Mouse (Mus musculus) thymus, adult 2 months (tissue): ENCODE results near the gene Rasgrp2. TPM values are rescaled to one million over a fixed set of nuclear protein-coding genes. Genes with fewer than 3 reads are reported as not detected.

ENCODE experiments used
- DNase-seq: peaks from one replicate; pipeline ENCODE4 v3.0.0; 2021
- H3K27ac ChIP-seq: fragments of 200-500 bp; 2 replicates; pipeline ENCODE4 v1.5.1; 2012; ENCODE audit warnings: low read length, control low read depth; ENCODE audit not compliant: control insufficient read depth, insufficient read depth
- H3K27me3 ChIP-seq: fragments of 200-500 bp; 2 replicates; pipeline ENCODE4 v1.6.1; 2012; ENCODE audit warnings: mild to moderate bottlenecking, low read length, moderate library complexity, mixed read lengths; ENCODE audit not compliant: control insufficient read depth, insufficient read depth
- H3K36me3 ChIP-seq: fragments of 200-500 bp; 2 replicates; pipeline ENCODE4 v1.6.1; 2012; ENCODE audit warnings: mild to moderate bottlenecking, low read length, moderate library complexity; ENCODE audit not compliant: control insufficient read depth, insufficient read depth
- H3K4me1 ChIP-seq: fragments of 200-500 bp; replicated peaks from 2 replicates; pipeline ENCODE4 v1.6.1; 2012; ENCODE audit warnings: low read length; ENCODE audit not compliant: control insufficient read depth, insufficient read depth
- H3K4me3 ChIP-seq: fragments of 200-500 bp; 2 replicates; pipeline ENCODE4 v1.5.1; 2012; ENCODE audit warnings: mild to moderate bottlenecking, low read length, control low read depth, moderate library complexity; ENCODE audit not compliant: control insufficient read depth, insufficient read depth
- CTCF ChIP-seq: fragments of 200-500 bp; IDR thresholded peaks from 2 replicates; pipeline ENCODE4 v1.5.1; 2012; ENCODE audit warnings: mild to moderate bottlenecking, control low read depth, low read length, moderate library complexity, borderline replicate concordance; ENCODE audit not compliant: control insufficient read depth, poor library complexity, insufficient read depth; ENCODE audit errors: extremely low read depth
- POLR2A ChIP-seq: fragments of 200-500 bp; IDR thresholded peaks from 2 replicates; pipeline ENCODE4 v1.6.1; 2012; ENCODE audit warnings: mild to moderate bottlenecking, low read length, control low read depth, moderate library complexity; ENCODE audit not compliant: control insufficient read depth, poor library complexity, insufficient read depth; ENCODE audit errors: extremely low read depth
- WGBS: fragments of 180-500 bp; shearing (Covaris S2); methylation state at CpG from one replicate; pipeline ENCODE4 v1.1.7; 2018; 5-methylcytosine and 5-hydroxymethylcytosine counted together
- polyA plus RNA-seq: library from polyadenylated mRNA; depleted of rRNA; stranded (reverse); fragments of >200 nt; gene quantifications from 2 replicates; pipeline ENCODE4 v1.2.3, GENCODE M21; 2012

The Rasgrp2 gene
- polyA plus RNA-seq, 1 experiment = 561 TPM

- Histone ChIP-seq H3K36me3 (no peaks in the 10 kb centered on the region), H3K4me3 (no peak overlapping the region), H3K27ac (no peak overlapping the region), H3K27me3 (no peaks in the 10 kb centered on the region; the same call in 1 of the 2 replicates), H3K4me1 (peaks cover 5% of the 10 kb centered on the region; the same call in 1 of the 2 replicates)
- DNase-seq = no peak
- TF ChIP-seq CTCF (no peak), POLR2A (no peak)
- WGBS = 59% methylated on average over 19 of the region's 19 CpGs
These were observed 21.5 kb downstream of the Rasgrp2 start for GRCm38 (mm10) chr19:6420481-6421210.

- Histone ChIP-seq H3K4me1 (peaks cover 5% of the 10 kb centered on the region; the same call in 1 of the 2 replicates), H3K27ac (no peak overlapping the region), H3K36me3 (no peaks in the 10 kb centered on the region), H3K27me3 (no peaks in the 10 kb centered on the region; the same call in 1 of the 2 replicates), H3K4me3 (no peak overlapping the region)
- TF ChIP-seq CTCF (no peak), POLR2A (no peak)
- no peak for DNase-seq
- WGBS = 84% methylated on average over 9 of the region's 9 CpGs
These were observed 22.1 kb downstream of the Rasgrp2 start for GRCm38 (mm10) chr19:6421211-6421590.

GRCm38 (mm10) chr19:6422014-6422413 is 22.9 kb downstream of the Rasgrp2 start:
- 87% methylated on average over 7 of the region's 7 CpGs for WGBS
- Histone ChIP-seq H3K4me3 (no peak overlapping the region), H3K27me3 (peaks cover 4% of the 10 kb centered on the region; the same call in 1 of the 2 replicates), H3K4me1 (peaks cover 5% of the 10 kb centered on the region; the same call in 1 of the 2 replicates), H3K36me3 (no peaks in the 10 kb centered on the region), H3K27ac (no peak overlapping the region)
- no peak for DNase-seq
- no peak for TF ChIP-seq POLR2A
- no peak for TF ChIP-seq CTCF

- no peak for TF ChIP-seq POLR2A
- TF ChIP-seq CTCF = no peak
- H3K27ac ChIP-seq = no peak overlapping the region
- H3K27me3 ChIP-seq = peaks cover 15% of the 10 kb centered on the region; the same call in 1 of the 2 replicates
- DNase-seq = no peak
- no peaks in the 10 kb centered on the region for H3K36me3 ChIP-seq
- 83% methylated on average over 16 of the region's 16 CpGs for WGBS
- peaks cover 9% of the 10 kb centered on the region for H3K4me1 ChIP-seq
- no peak overlapping the region for H3K4me3 ChIP-seq
These were observed 24.1 kb downstream of the Rasgrp2 start for GRCm38 (mm10) chr19:6423241-6423640.

GRCm38 (mm10) chr19:6424137-6424881 is 25.2 kb downstream of the Rasgrp2 start:
- H3K36me3 ChIP-seq = no peaks in the 10 kb centered on the region
- no peak overlapping the region for H3K27ac ChIP-seq
- H3K4me1 ChIP-seq = peaks cover 15% of the 10 kb centered on the region
- TF ChIP-seq POLR2A (no peak), CTCF (no peak)
- no peak for DNase-seq
- no peak overlapping the region for H3K4me3 ChIP-seq
- WGBS = 61% methylated on average over 8 of the region's 8 CpGs
- H3K27me3 ChIP-seq = peaks cover 22% of the 10 kb centered on the region; the same call in 1 of the 2 replicates

GRCm38 (mm10) chr19:6425595-6425994 is 26.5 kb downstream of the Rasgrp2 start:
- H3K27me3 ChIP-seq = peaks cover 22% of the 10 kb centered on the region; the same call in 1 of the 2 replicates

More at GRCm38 (mm10) chr19:6425595-6425994, 26.5 kb downstream of the Rasgrp2 start:
- Histone ChIP-seq H3K4me1 (peaks cover 15% of the 10 kb centered on the region), H3K4me3 (no peak overlapping the region), H3K36me3 (no peaks in the 10 kb centered on the region), H3K27ac (no peak overlapping the region)
- WGBS = 63% methylated on average over 5 of the region's 5 CpGs
- no peak for DNase-seq
- TF ChIP-seq CTCF = no peak
- no peak for TF ChIP-seq POLR2A
